Mouse (Mus musculus) liver, embryonic 15.5 days (tissue): Measurements from ENCODE around the gene Mast4. TPM values are rescaled to one million over a fixed set of nuclear protein-coding genes. Genes with fewer than 3 reads are reported as not detected.

Source experiments
- ATAC-seq: fragments of 200-750 bp; cut with Nextera tagmentation; 2 replicates; pipeline ENCODE4 v1.8.0; 2017; ENCODE audit warnings: moderate number of reproducible peaks, mild to moderate bottlenecking, moderate library complexity; ENCODE audit not compliant: insufficient read depth
- H3K27ac ChIP-seq: fragments of 300-500 bp; sonication (generic); replicated peaks from 2 replicates; pipeline ENCODE4 v1.5.1; 2015; ENCODE audit warnings: mild to moderate bottlenecking, inconsistent platforms
- H3K27me3 ChIP-seq: fragments of 300-500 bp; sonication (generic); 2 replicates; pipeline ENCODE4 v1.6.1; 2015; ENCODE audit warnings: mild to moderate bottlenecking, inconsistent platforms
- H3K36me3 ChIP-seq: fragments of 300-500 bp; sonication (generic); replicated peaks from 2 replicates; pipeline ENCODE4 v1.6.1; 2015; ENCODE audit warnings: moderate library complexity, mild to moderate bottlenecking, inconsistent platforms
- H3K4me1 ChIP-seq: fragments of 300-500 bp; sonication (generic); replicated peaks from 2 replicates; pipeline ENCODE4 v1.6.1; 2015; ENCODE audit warnings: inconsistent platforms
- H3K4me2 ChIP-seq: fragments of 300-500 bp; sonication (generic); 2 replicates; pipeline ENCODE4 v1.6.1; 2015; ENCODE audit warnings: moderate library complexity, mild to moderate bottlenecking, inconsistent platforms
- H3K4me3 ChIP-seq: fragments of 300-500 bp; sonication (generic); replicated peaks from 2 replicates; pipeline ENCODE4 v1.5.1; 2015; ENCODE audit warnings: mild to moderate bottlenecking, inconsistent platforms
- H3K9ac ChIP-seq: fragments of 300-500 bp; sonication (generic); 2 replicates; pipeline ENCODE4 v1.6.1; 2015; ENCODE audit warnings: moderate library complexity, mild to moderate bottlenecking, inconsistent platforms
- H3K9me3 ChIP-seq: fragments of 300-500 bp; sonication (generic); replicated peaks from 2 replicates; pipeline ENCODE4 v1.6.1; 2016; ENCODE audit warnings: inconsistent platforms
- WGBS: fragments of 180-500 bp; shearing (Covaris S2); methylation state at CpG from one replicate; pipeline ENCODE4 v1.1.7; 2015; ENCODE audit warnings: mixed read lengths; ENCODE audit not compliant: insufficient replicate concordance; 5-methylcytosine and 5-hydroxymethylcytosine counted together
- polyA plus RNA-seq: library from polyadenylated mRNA; unstranded; fragments of >200 nt; fragmentation: Nextera tagmentation; extraction: Ambion mirVana; gene quantifications from 2 replicates; pipeline ENCODE4 v1.2.1, GENCODE M21; 2015

Gene Mast4
- polyA plus RNA-seq, 1 experiment from 2014 or later, result 2.1 TPM

GRCm38 (mm10) chr13:102992680-102993423 is 341.4 kb downstream of the Mast4 start:
- Histone ChIP-seq H3K27ac (no peak overlapping the region), H3K27me3 (no peaks in the 10 kb centered on the region), H3K4me3 (no peak overlapping the region), H3K9me3 (no peaks in the 10 kb centered on the region), H3K9ac (no peak overlapping the region), H3K36me3 (no peaks in the 10 kb centered on the region), H3K4me2 (no peak overlapping the region), H3K4me1 (no peaks in the 10 kb centered on the region)
- WGBS, result 63% methylated on average over 7 of the region's 7 CpGs
- ATAC-seq, result no peak

GRCm38 (mm10) chr13:102991928-102992327 is 342.4 kb downstream of the Mast4 start:
- H3K27me3 ChIP-seq, result no peaks in the 10 kb centered on the region
- no peak overlapping the region for H3K9ac ChIP-seq
- no peak for ATAC-seq
- no peak overlapping the region for H3K4me2 ChIP-seq
- H3K36me3 ChIP-seq, result no peaks in the 10 kb centered on the region
- no peak overlapping the region for H3K27ac ChIP-seq
- H3K4me1 ChIP-seq, result no peaks in the 10 kb centered on the region
- 76% methylated on average over 11 of the region's 11 CpGs for WGBS
- H3K9me3 ChIP-seq, result no peaks in the 10 kb centered on the region
- H3K4me3 ChIP-seq, result no peak overlapping the region

GRCm38 (mm10) chr13:102991196-102991595 is 343.1 kb downstream of the Mast4 start:
- Histone ChIP-seq H3K36me3 (no peaks in the 10 kb centered on the region), H3K27ac (no peak overlapping the region), H3K4me2 (no peak overlapping the region), H3K27me3 (no peaks in the 10 kb centered on the region), H3K9me3 (no peaks in the 10 kb centered on the region), H3K9ac (no peak overlapping the region), H3K4me1 (no peaks in the 10 kb centered on the region), H3K4me3 (no peak overlapping the region)
- no peak for ATAC-seq
- WGBS, result 71% methylated on average over 7 of the region's 7 CpGs

- WGBS, result 72% methylated on average over 1 of the region's 1 CpGs
- Histone ChIP-seq H3K4me3 (no peak overlapping the region), H3K9ac (no peak overlapping the region), H3K27ac (no peak overlapping the region), H3K9me3 (no peaks in the 10 kb centered on the region), H3K4me1 (no peaks in the 10 kb centered on the region), H3K36me3 (no peaks in the 10 kb centered on the region), H3K4me2 (no peak overlapping the region), H3K27me3 (no peaks in the 10 kb centered on the region)
- no peak for ATAC-seq
Observed at GRCm38 (mm10) chr13:102990085-102990484, 344.2 kb downstream of the Mast4 start.

GRCm38 (mm10) chr13:102989616-102990015 is 344.7 kb downstream of the Mast4 start:
- H3K4me1 ChIP-seq, result no peaks in the 10 kb centered on the region
- no peak overlapping the region for H3K27ac ChIP-seq
- no peak overlapping the region for H3K9ac ChIP-seq
- H3K4me2 ChIP-seq, result no peak overlapping the region
- WGBS, result 79% methylated on average over 11 of the region's 11 CpGs
- H3K27me3 ChIP-seq, result no peaks in the 10 kb centered on the region
- H3K9me3 ChIP-seq, result no peaks in the 10 kb centered on the region
- no peaks in the 10 kb centered on the region for H3K36me3 ChIP-seq
- H3K4me3 ChIP-seq, result no peak overlapping the region
- no peak for ATAC-seq

GRCm38 (mm10) chr13:102988976-102989375 is 345.3 kb downstream of the Mast4 start:
- Histone ChIP-seq H3K9ac (no peak overlapping the region), H3K4me2 (no peak overlapping the region), H3K27ac (no peak overlapping the region), H3K9me3 (no peaks in the 10 kb centered on the region), H3K36me3 (no peaks in the 10 kb centered on the region), H3K4me3 (no peak overlapping the region), H3K27me3 (no peaks in the 10 kb centered on the region), H3K4me1 (no peaks in the 10 kb centered on the region)
- no peak for ATAC-seq
- 83% methylated on average over 4 of the region's 4 CpGs for WGBS

GRCm38 (mm10) chr13:102988251-102988895 is 345.9 kb downstream of the Mast4 start:
- no peaks in the 10 kb centered on the region for H3K4me1 ChIP-seq
- no peaks in the 10 kb centered on the region for H3K9me3 ChIP-seq
- H3K36me3 ChIP-seq, result no peaks in the 10 kb centered on the region
- ATAC-seq, result no peak
- no peak overlapping the region for H3K4me2 ChIP-seq
- H3K4me3 ChIP-seq, result no peak overlapping the region
- no peak overlapping the region for H3K9ac ChIP-seq
- H3K27me3 ChIP-seq, result no peaks in the 10 kb centered on the region
- no peak overlapping the region for H3K27ac ChIP-seq
- 75% methylated on average over 11 of the region's 11 CpGs for WGBS

- no peak overlapping the region for H3K27ac ChIP-seq
- H3K9me3 ChIP-seq, result no peaks in the 10 kb centered on the region
- H3K36me3 ChIP-seq, result no peaks in the 10 kb centered on the region
- H3K4me3 ChIP-seq, result no peak overlapping the region
- H3K9ac ChIP-seq, result no peak overlapping the region
- WGBS, result 74% methylated on average over 4 of the region's 4 CpGs
- no peaks in the 10 kb centered on the region for H3K27me3 ChIP-seq
- H3K4me2 ChIP-seq, result no peak overlapping the region
- ATAC-seq, result no peak
- H3K4me1 ChIP-seq, result no peaks in the 10 kb centered on the region
Observed at GRCm38 (mm10) chr13:102984550-102984949, 349.7 kb downstream of the Mast4 start.

- ATAC-seq, result no peak
- H3K4me2 ChIP-seq, result no peak overlapping the region
- 43% methylated on average over 5 of the region's 5 CpGs for WGBS
Observed at GRCm38 (mm10) chr13:102973853-102974252, 360.4 kb downstream of the Mast4 start.

GRCm38 (mm10) chr13:102963471-102963870 is 370.8 kb downstream of the Mast4 start:
- 80% methylated on average over 6 of the region's 6 CpGs for WGBS
- no peak overlapping the region for H3K27ac ChIP-seq
- no peak overlapping the region for H3K9ac ChIP-seq

More at GRCm38 (mm10) chr13:102973853-102974252, 360.4 kb downstream of the Mast4 start:
- Histone ChIP-seq H3K9ac (no peak overlapping the region), H3K27ac (no peak overlapping the region), H3K4me1 (no peaks in the 10 kb centered on the region), H3K4me3 (no peak overlapping the region), H3K36me3 (no peaks in the 10 kb centered on the region), H3K27me3 (no peaks in the 10 kb centered on the region), H3K9me3 (no peaks in the 10 kb centered on the region)

GRCm38 (mm10) chr13:102958273-102959270 is 375.7 kb downstream of the Mast4 start:
- H3K9me3 ChIP-seq, result no peaks in the 10 kb centered on the region
- H3K27me3 ChIP-seq, result no peaks in the 10 kb centered on the region
- WGBS, result 56% methylated on average over 19 of the region's 19 CpGs
- no peaks in the 10 kb centered on the region for H3K4me1 ChIP-seq
- no peak overlapping the region for H3K27ac ChIP-seq
- H3K4me2 ChIP-seq, result no peak overlapping the region
- no peak overlapping the region for H3K9ac ChIP-seq
- H3K4me3 ChIP-seq, result no peak overlapping the region
- no peak for ATAC-seq
- no peaks in the 10 kb centered on the region for H3K36me3 ChIP-seq

More at GRCm38 (mm10) chr13:102963471-102963870, 370.8 kb downstream of the Mast4 start:
- no peaks in the 10 kb centered on the region for H3K36me3 ChIP-seq
- no peak for ATAC-seq
- H3K4me2 ChIP-seq, result no peak overlapping the region
- H3K9me3 ChIP-seq, result no peaks in the 10 kb centered on the region
- no peaks in the 10 kb centered on the region for H3K27me3 ChIP-seq
- H3K4me1 ChIP-seq, result no peaks in the 10 kb centered on the region
- no peak overlapping the region for H3K4me3 ChIP-seq
